Mouse (Mus musculus) forebrain, embryonic 13.5 days (tissue): ENCODE results near the gene Galnt17. TPM values are rescaled to one million over a fixed set of nuclear protein-coding genes. Genes with fewer than 3 reads are reported as not detected.

Experiments used
- ATAC-seq: fragments of 200-750 bp; cut with Nextera tagmentation; 2 replicates; pipeline ENCODE4 v1.8.0; 2017
- H3K27ac ChIP-seq: fragments of 300-500 bp; sonication (generic); 2 replicates; pipeline ENCODE4 v1.5.1; 2015; ENCODE audit warnings: inconsistent platforms, mild to moderate bottlenecking, moderate library complexity
- H3K27me3 ChIP-seq: fragments of 300-500 bp; sonication (generic); 2 replicates; pipeline ENCODE4 v1.6.1; 2015; ENCODE audit warnings: mild to moderate bottlenecking, inconsistent platforms
- H3K36me3 ChIP-seq: fragments of 300-500 bp; sonication (generic); 2 replicates; pipeline ENCODE4 v1.6.1; 2015; ENCODE audit warnings: mild to moderate bottlenecking, inconsistent platforms; ENCODE audit not compliant: poor library complexity, severe bottlenecking
- H3K4me1 ChIP-seq: fragments of 300-500 bp; sonication (generic); 2 replicates; pipeline ENCODE4 v1.6.1; 2015; ENCODE audit warnings: inconsistent platforms
- H3K4me2 ChIP-seq: fragments of 300-500 bp; sonication (generic); 2 replicates; pipeline ENCODE4 v1.6.1; 2015; ENCODE audit warnings: inconsistent platforms, mild to moderate bottlenecking, moderate library complexity
- H3K4me3 ChIP-seq: fragments of 300-500 bp; sonication (generic); 2 replicates; pipeline ENCODE4 v1.5.1; 2015; ENCODE audit warnings: mild to moderate bottlenecking, inconsistent platforms
- H3K9ac ChIP-seq: fragments of 300-500 bp; sonication (generic); 2 replicates; pipeline ENCODE4 v1.6.1; 2015; ENCODE audit warnings: mild to moderate bottlenecking, inconsistent platforms
- H3K9me3 ChIP-seq: fragments of 300-500 bp; sonication (generic); replicated peaks from 2 replicates; pipeline ENCODE4 v1.6.1; 2016; ENCODE audit warnings: inconsistent platforms
- WGBS: fragments of 180-500 bp; shearing (Covaris S2); methylation state at CpG from one replicate; pipeline ENCODE4 v1.1.7; 2015; 5-methylcytosine and 5-hydroxymethylcytosine counted together
- polyA plus RNA-seq: library from polyadenylated mRNA; unstranded; fragments of >200 nt; fragmentation: Nextera tagmentation; extraction: Ambion mirVana; gene quantifications from 2 replicates; pipeline ENCODE4 v1.2.1, GENCODE M21; 2015

Galnt17 gene
- polyA plus RNA-seq, 1 experiment from 2014 or later, result 6.5 TPM

DNA sequence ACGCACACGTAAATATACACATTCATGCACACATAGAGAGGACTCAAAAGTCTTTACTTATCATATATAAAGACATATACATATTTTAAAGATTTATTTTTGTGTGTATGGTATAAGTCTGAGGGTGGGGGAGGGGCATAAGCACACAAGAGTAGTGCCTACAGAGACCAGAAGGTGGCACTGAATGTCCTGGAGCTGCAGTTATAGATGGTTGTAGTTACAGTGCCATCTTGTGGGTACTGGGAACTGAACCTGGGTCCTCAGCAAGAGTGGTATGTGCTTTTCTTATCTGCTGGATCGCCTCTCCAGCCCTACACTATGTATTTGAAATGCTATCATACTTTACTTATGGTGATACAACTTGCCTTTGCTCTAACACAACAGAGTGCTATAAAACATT lies 68.5 kb downstream of the Galnt17 start:
- 0 out of 2 replicates have a peak, but pooled peaks cover 7% of the 10 kb centered on the region for H3K4me1 ChIP-seq
- H3K9me3 ChIP-seq, result no peaks in the 10 kb centered on the region
- no peak for ATAC-seq
- H3K27ac ChIP-seq, result no peak overlapping the region
- WGBS, result 95% methylated on average over 3 of the region's 3 CpGs
- no peaks in the 10 kb centered on the region for H3K27me3 ChIP-seq
- H3K36me3 ChIP-seq, result no peaks in the 10 kb centered on the region
- no peak overlapping the region for H3K4me2 ChIP-seq
- no peak overlapping the region for H3K4me3 ChIP-seq
- H3K9ac ChIP-seq, result no peak overlapping the region

DNA sequence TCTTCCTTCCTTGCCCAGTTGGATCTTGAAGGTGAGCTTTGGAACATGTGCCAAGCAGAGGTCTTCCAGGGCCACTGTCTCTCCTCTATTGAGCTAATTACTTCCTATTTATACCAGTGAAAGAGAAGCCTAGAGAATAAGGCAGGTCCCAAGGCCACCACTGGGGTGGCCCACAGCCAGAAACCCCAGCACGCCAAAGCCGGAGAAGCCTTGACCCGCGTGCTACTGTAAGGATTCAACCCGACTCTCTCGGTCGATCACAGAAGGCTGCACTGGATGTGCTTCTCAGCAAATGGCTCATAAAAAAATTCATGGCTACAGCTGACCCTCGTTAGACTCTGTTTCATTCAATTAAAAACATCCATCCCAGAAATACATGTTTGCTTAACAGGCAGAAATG lies 71.4 kb downstream of the Galnt17 start:
- no peak overlapping the region for H3K27ac ChIP-seq
- H3K4me2 ChIP-seq, result no peak overlapping the region
- 0 out of 2 replicates have a peak, but pooled peaks cover 7% of the 10 kb centered on the region for H3K4me1 ChIP-seq
- no peak overlapping the region for H3K4me3 ChIP-seq
- H3K9me3 ChIP-seq, result no peaks in the 10 kb centered on the region
- WGBS, result 81% methylated on average over 8 of the region's 8 CpGs
- H3K9ac ChIP-seq, result no peak overlapping the region
- no peaks in the 10 kb centered on the region for H3K36me3 ChIP-seq
- no peaks in the 10 kb centered on the region for H3K27me3 ChIP-seq
- ATAC-seq, result no peak

DNA sequence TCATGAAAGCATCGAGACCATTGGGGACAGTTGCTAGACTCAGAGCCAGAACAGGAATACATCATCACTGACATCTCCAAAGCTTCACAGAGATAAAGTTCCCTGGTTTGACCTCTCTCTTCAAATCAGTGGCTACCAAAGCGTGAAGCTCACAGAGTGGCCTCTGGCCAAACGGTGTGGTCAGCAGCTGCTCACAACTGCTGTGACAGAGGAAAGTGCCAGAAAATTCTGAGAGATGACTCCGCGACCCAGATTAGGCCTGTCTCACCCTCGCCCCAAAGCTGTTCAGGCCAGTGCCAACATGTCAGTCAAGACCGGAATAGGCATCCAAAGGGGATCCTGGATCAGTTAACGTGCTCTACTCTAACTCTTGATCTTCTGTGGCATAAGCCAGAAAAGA lies 74.5 kb downstream of the Galnt17 start:
- H3K9me3 ChIP-seq, result no peaks in the 10 kb centered on the region
- 92% methylated on average over 8 of the region's 8 CpGs for WGBS
- no peak overlapping the region for H3K9ac ChIP-seq
- H3K4me3 ChIP-seq, result no peak overlapping the region
- no peaks in the 10 kb centered on the region for H3K27me3 ChIP-seq
- no peaks in the 10 kb centered on the region for H3K36me3 ChIP-seq
- 0 out of 2 replicates have a peak, but pooled peaks cover 4% of the 10 kb centered on the region for H3K4me1 ChIP-seq
- H3K4me2 ChIP-seq, result no peak overlapping the region
- H3K27ac ChIP-seq, result no peak overlapping the region
- ATAC-seq, result no peak

DNA sequence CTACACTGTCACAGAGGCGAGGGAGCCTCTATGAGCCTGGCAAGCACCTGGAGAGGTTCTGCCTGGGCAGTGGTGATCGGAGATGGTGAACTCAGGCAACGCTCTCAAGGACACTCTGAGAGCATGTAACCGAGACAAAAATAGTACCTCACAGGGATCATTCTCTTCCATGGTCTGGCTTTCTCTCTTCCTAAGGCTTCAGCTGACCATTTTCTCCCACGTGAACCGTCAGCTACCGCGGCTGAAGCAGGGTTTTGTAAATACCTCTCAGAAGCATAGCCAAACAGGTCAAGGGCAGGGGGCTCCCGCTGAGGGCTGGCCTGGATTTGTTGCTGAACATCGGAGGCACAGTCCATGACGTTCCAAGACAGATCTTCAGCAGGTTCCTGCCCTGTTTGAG lies 77.2 kb downstream of the Galnt17 start:
- Histone ChIP-seq H3K4me3 (no peak overlapping the region), H3K36me3 (no peaks in the 10 kb centered on the region), H3K4me2 (no peak overlapping the region), H3K27ac (no peak overlapping the region), H3K9me3 (no peaks in the 10 kb centered on the region), H3K9ac (no peak overlapping the region), H3K4me1 (no peaks in the 10 kb centered on the region), H3K27me3 (no peaks in the 10 kb centered on the region)
- 74% methylated on average over 11 of the region's 11 CpGs for WGBS
- ATAC-seq, result no peak

DNA sequence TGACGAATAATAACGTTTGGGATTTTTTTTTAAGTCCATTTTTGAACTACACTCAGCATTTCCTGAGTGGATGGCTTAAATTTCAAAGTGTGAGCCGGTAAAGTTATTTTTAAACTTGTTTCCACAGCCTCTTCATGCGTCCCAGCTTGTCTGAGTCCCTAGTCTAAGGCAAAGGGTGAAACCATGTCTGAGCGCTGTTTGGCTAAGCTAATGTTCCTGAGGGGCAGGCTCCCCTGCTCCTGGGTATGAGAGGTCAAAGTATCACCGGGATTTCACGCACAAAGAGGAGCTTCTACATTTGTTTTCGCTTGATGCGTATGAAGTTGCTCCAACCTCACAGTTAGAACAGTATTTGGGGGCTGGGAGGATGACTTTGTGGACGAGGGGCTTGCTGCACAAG lies 78.6 kb downstream of the Galnt17 start:
- H3K4me1 ChIP-seq, result no peaks in the 10 kb centered on the region
- H3K27me3 ChIP-seq, result no peaks in the 10 kb centered on the region
- no peaks in the 10 kb centered on the region for H3K36me3 ChIP-seq
- no peak for ATAC-seq
- H3K4me3 ChIP-seq, result no peak overlapping the region
- H3K9me3 ChIP-seq, result no peaks in the 10 kb centered on the region
- no peak overlapping the region for H3K27ac ChIP-seq
- WGBS, result 90% methylated on average over 10 of the region's 10 CpGs
- H3K9ac ChIP-seq, result no peak overlapping the region
- H3K4me2 ChIP-seq, result no peak overlapping the region

DNA sequence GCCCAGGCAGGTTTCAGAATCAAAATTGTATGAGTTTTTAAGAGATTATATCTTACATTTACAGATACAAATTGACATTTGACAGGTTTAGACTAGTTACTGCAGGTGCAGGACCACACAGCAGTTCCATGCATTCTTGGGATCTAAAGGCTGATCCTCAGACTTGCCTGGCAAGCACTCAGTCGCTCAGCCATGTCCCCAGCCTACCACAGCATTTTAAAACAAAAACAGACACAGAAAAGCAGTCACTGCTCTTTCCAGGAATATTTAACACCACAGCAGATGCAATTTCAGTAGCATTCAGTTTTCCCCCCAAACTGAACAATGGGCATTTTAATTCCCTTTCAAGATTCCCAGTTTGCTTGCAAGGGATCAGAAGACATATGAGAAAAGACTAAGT lies 84.9 kb downstream of the Galnt17 start:
- WGBS, result 60% methylated on average over 1 of the region's 1 CpGs
- H3K27me3 ChIP-seq, result no peaks in the 10 kb centered on the region
- H3K9me3 ChIP-seq, result no peaks in the 10 kb centered on the region
- no peaks in the 10 kb centered on the region for H3K36me3 ChIP-seq
- no peak overlapping the region for H3K4me3 ChIP-seq
- peak; percentile 41; the same call in 1 of the 2 replicates for ATAC-seq
- H3K4me2 ChIP-seq, result no peak overlapping the region
- peaks cover 4% of the 10 kb centered on the region; the same call in 1 of the 2 replicates for H3K4me1 ChIP-seq
- H3K27ac ChIP-seq, result peak overlapping the region; percentile 52
- no peak overlapping the region for H3K9ac ChIP-seq

DNA sequence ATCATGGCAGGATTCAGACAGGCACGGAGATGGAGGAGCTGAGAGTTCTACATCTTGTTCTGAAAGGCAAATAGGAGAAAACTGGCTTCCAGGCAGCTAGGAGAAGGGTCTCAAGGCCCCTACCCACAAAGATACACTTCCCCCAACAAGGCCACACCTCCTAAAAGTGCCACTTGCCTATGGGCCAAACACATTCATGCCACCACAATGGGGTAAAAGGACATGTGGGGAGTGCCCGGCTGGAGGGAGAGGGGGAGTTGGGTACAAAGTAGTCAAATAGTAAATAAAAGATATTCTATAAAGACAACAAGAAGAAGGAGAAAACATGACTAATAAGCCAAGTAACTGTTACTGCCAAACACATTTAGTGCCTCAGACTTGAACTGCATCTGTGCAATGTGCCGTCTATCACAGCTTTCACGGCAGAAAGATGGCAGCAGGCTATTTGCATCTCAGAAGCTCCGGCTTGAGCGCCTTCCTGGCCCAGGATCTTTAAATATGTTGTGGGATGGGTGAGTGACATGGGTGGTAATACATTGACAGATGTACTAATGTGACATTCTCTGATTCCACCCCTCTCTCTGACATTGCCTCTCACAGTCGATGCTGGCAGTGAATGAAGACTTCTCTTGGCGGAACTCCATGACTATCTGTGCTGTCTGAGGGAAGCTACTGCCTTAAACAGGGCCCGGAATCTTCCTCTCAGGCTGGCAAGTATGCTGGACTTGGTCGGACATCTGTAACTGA lies 85.6 kb downstream of the Galnt17 start:
- Histone ChIP-seq H3K27ac (peak overlapping the region; percentile 67), H3K4me1 (peaks cover 4% of the 10 kb centered on the region; the same call in 1 of the 2 replicates), H3K4me3 (no peak overlapping the region), H3K9ac (no peak overlapping the region), H3K4me2 (no peak overlapping the region), H3K27me3 (no peaks in the 10 kb centered on the region), H3K36me3 (no peaks in the 10 kb centered on the region), H3K9me3 (no peaks in the 10 kb centered on the region)
- 76% methylated on average over 10 of the region's 10 CpGs for WGBS
- ATAC-seq, result peak; percentile 82; the same call in 1 of the 2 replicates

DNA sequence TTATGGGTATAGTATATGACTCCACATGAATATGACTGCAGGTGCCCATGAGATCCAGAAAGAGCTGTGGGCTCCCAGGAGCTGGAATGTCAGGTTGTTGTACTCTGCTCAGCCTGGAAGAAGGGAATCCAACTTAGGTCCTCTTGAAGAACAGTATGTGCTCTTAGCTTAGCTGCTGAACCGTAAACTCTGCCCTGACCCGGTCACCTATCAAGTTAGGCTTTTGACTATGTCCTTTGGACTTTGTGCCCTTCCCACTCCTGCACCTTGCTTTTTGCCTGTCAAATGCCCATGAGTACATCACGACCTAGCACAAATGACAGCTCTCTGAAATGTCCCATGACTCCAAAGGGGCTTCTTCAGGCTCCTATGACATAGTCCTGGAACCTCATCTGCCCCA lies 90.1 kb downstream of the Galnt17 start:
- H3K9me3 ChIP-seq, result no peaks in the 10 kb centered on the region
- no peak overlapping the region for H3K4me3 ChIP-seq
- no peaks in the 10 kb centered on the region for H3K36me3 ChIP-seq
- H3K27me3 ChIP-seq, result no peaks in the 10 kb centered on the region
- no peak overlapping the region for H3K27ac ChIP-seq
- 85% methylated on average over 3 of the region's 3 CpGs for WGBS
- no peak overlapping the region for H3K9ac ChIP-seq
- ATAC-seq, result no peak
- no peak overlapping the region for H3K4me2 ChIP-seq
- H3K4me1 ChIP-seq, result no peaks in the 10 kb centered on the region

DNA sequence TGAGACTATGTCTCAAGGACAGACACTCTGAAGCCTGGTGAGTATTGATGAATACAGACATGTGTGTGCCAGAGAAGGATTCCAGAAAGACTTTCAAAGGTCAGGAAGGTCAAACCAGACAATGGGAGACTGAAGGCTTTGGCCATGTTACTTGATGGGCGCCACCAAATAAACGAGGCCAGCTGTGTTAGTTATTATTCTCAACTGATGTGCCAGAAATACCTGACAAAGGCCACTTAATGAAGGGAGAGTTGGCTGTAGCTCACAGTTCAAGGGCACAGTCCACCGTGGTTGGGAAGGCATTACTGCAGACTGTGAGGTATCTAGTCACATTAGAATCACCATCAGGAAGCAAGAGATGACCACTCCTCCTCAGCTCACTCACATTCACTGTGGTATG lies 96.7 kb downstream of the Galnt17 start:
- Histone ChIP-seq H3K27ac (no peak overlapping the region), H3K4me3 (no peak overlapping the region), H3K4me1 (no peaks in the 10 kb centered on the region), H3K9me3 (no peaks in the 10 kb centered on the region), H3K27me3 (no peaks in the 10 kb centered on the region), H3K9ac (no peak overlapping the region), H3K4me2 (no peak overlapping the region), H3K36me3 (no peaks in the 10 kb centered on the region)
- 42% methylated on average over 3 of the region's 3 CpGs for WGBS
- no peak for ATAC-seq

DNA sequence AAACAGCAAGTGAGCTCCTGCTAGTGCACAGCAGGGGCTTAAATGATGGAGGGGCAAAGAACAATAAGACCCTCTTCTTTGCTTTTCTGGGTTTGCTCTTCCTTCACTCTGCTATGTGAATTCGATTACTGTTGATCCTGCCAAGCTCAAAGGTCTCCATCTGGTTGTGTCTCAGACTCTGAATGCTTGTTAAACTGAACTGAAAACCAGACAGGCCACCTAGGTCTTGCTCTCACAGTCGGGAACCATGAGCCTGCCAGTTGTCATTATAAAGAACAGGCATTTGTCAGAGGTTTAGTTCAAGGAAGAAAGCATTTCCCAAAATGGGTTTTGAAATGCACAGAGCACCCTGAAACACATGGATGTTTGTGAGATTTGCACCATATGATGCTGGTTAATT lies 107.2 kb downstream of the Galnt17 start:
- Histone ChIP-seq H3K4me3 (no peak overlapping the region), H3K9ac (no peak overlapping the region), H3K4me2 (no peak overlapping the region), H3K27ac (no peak overlapping the region), H3K27me3 (no peaks in the 10 kb centered on the region), H3K36me3 (no peaks in the 10 kb centered on the region), H3K4me1 (no peaks in the 10 kb centered on the region), H3K9me3 (no peaks in the 10 kb centered on the region; the same call in 1 of the 2 replicates)
- WGBS, result 39% methylated on average over 2 of the region's 2 CpGs
- ATAC-seq, result no peak

DNA sequence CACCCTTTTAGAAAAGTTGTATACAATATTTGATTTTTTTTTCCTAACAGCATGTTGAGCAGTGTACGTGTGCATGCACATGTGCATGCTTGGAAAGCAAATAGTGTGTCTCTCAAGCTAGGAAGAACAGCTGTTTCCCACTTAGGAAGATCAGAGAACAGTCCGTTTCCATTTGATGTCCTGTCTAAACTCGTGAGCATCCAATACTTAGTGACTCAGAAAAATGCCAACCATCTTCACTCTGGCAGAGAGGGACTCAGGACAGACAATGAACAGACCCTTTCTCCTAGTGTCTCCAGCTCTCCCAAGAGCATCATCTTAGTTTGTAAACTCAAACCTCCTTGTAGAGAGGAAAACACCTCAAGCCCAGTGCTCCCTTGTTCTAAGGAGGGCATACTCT lies 116.0 kb downstream of the Galnt17 start:
- Histone ChIP-seq H3K4me2 (no peak overlapping the region), H3K27ac (no peak overlapping the region), H3K36me3 (no peaks in the 10 kb centered on the region), H3K9ac (no peak overlapping the region), H3K4me1 (no peaks in the 10 kb centered on the region), H3K9me3 (no peaks in the 10 kb centered on the region), H3K4me3 (no peak overlapping the region), H3K27me3 (no peaks in the 10 kb centered on the region)
- 82% methylated on average over 3 of the region's 3 CpGs for WGBS
- no peak for ATAC-seq

DNA sequence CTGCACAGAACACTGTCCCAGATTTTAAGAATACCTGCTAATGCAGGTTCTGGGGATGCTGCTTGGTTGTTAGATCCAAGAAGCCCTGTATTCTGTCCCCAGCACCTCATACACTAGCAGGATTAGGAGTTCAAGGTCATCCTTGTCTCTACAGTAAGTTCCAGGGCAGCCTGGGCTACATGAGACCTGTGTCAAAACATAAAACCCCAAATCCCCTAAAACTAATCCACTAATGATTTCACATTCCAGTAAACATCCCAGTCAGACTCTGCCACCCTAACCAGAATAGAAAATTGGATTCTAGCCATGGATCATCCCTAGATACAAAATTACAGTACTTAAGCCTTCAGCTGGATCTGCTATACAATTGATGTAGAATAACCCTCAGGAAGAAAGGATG lies 123.7 kb downstream of the Galnt17 start:
- no peaks in the 10 kb centered on the region for H3K27me3 ChIP-seq
- no peaks in the 10 kb centered on the region for H3K36me3 ChIP-seq
- ATAC-seq, result no peak
- no peaks in the 10 kb centered on the region for H3K9me3 ChIP-seq
- H3K4me1 ChIP-seq, result no peaks in the 10 kb centered on the region
- H3K4me2 ChIP-seq, result no peak overlapping the region
- no peak overlapping the region for H3K4me3 ChIP-seq
- no peak overlapping the region for H3K9ac ChIP-seq
- no peak overlapping the region for H3K27ac ChIP-seq

DNA sequence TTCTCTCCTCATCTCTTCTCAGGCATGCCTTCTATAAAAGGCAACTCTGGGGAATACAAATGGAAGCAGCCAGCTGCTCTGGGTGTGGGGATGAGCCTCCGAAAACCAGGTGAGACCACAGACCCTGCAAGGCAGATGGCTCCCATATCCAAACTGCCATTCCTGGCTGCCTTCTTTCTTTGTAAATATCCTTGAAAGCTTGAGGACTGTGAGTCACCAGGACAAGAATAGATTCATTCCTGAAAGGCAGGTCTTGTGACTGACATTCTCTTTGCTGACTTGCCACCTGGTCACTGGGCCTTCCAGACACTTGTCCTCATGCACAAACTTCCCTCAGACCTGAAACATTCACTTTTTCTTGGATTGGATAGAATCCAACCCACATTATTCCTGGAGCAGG lies 127.1 kb downstream of the Galnt17 start:
- Histone ChIP-seq H3K4me2 (no peak overlapping the region), H3K27me3 (no peaks in the 10 kb centered on the region), H3K36me3 (no peaks in the 10 kb centered on the region), H3K9me3 (no peaks in the 10 kb centered on the region), H3K4me3 (no peak overlapping the region), H3K4me1 (peaks cover 13% of the 10 kb centered on the region), H3K9ac (no peak overlapping the region), H3K27ac (no peak overlapping the region)
- WGBS, result 93% methylated on average over 1 of the region's 1 CpGs
- no peak for ATAC-seq
